Mouse (Mus musculus) C2C12 (cell line): Measurements from ENCODE around the gene Vmn1r104. TPM values are rescaled to one million over a fixed set of nuclear protein-coding genes. Genes with fewer than 3 reads are reported as not detected.
"Not testable (repeated sequence)": the region's sequence is repeated elsewhere in the genome, so short reads cannot be mapped to it uniquely, and the experiment has no call there.

Experiments used
- H3K27me3 ChIP-seq: one replicate; pipeline ENCODE4 v1.6.1; 2011; ENCODE audit not compliant: control insufficient read depth, insufficient read depth, insufficient read length
- H3K36me3 ChIP-seq: one replicate; pipeline ENCODE4 v1.6.1; 2011; ENCODE audit not compliant: control insufficient read depth, insufficient read depth
- H3K4me3 ChIP-seq: one replicate; pipeline ENCODE4 v1.5.1; 2011; ENCODE audit warnings: mild to moderate bottlenecking, control low read depth; ENCODE audit not compliant: poor library complexity, insufficient read depth, severe bottlenecking
- H3K79me2 ChIP-seq: one replicate; pipeline ENCODE4 v1.6.1; 2011; ENCODE audit not compliant: control insufficient read depth, insufficient read depth
- H3K79me3 ChIP-seq: one replicate; pipeline ENCODE4 v1.6.1; 2011; ENCODE audit warnings: low read depth, control low read depth
- H3ac ChIP-seq: one replicate; pipeline ENCODE3; 2011; ENCODE audit warnings: low read depth; ENCODE audit not compliant: control insufficient read depth, insufficient read length
- long read RNA-seq, 2 experiments: library from polyadenylated mRNA; unstranded; transcript quantifications; one replicate each; pipeline ENCODE4 v2.0.0; 2019 to 2020
- polyA plus RNA-seq: library from polyadenylated mRNA; unstranded; fragments of >200 nt; fragmentation: generic; extraction: Trizol; gene quantifications from one replicate; pipeline ENCODE4 v1.2.1, GENCODE M21; 2012; ENCODE audit warnings: missing spikeins

Gene Vmn1r104
- polyA plus RNA-seq: not detected
- long read RNA-seq, experiment 1: 0 reads
- long read RNA-seq, experiment 2: 0 reads

DNA sequence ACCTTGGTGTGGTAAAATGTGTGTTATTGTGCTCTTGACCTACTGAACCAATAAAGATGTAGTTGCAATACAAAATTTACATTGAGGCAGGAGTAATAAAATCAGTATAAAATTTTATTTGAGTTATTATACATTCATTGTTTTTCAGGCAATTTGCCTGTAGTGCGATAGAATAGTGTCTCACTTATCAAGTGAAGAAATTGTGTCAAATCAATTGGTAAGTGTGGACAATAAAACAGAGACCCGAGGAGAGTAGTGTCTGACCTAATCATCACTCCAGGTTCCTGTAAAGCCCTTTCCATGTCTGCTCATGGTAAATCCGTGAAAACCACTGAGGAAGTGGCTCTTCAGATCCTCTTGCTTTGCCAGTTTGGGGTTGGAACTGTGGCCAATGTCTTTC lies at the start of gene Vmn1r104:
Gene Vmn1r104, plus strand, starts transcription at position 301 of the 400 bp plus-strand sequence.
- not testable (repeated sequence) for H3K36me3 ChIP-seq, H3K27me3 ChIP-seq, H3ac ChIP-seq, H3K4me3 ChIP-seq, H3K79me2 ChIP-seq, H3K79me3 ChIP-seq

DNA sequence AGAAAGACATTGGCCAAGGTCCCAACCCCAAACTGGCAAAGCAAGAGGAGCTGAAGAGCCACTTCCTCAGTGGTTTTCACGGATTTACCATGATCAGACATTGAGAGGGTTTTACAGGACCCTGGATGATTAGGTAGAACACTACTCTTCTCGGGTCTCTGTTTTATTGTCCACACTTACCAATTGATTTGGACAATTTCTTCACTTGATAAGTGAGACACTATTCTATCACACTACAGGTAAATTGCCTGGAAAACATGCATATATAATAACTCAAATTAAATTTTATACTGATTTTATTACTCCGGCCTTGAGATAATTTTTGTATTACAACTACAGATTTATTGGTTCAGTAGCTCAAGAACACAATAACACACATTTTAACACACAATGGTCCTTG lies 23.2 kb upstream of the Vmn1r104 start, which contains the start of gene Vmn1r103:
Gene Vmn1r103, minus strand, starts transcription at position 101 of the 400 bp plus-strand sequence.
- H3K36me3 ChIP-seq, H3K79me3 ChIP-seq, H3K4me3 ChIP-seq, H3ac ChIP-seq, H3K27me3 ChIP-seq, H3K79me2 ChIP-seq: not testable (repeated sequence)

- not testable (repeated sequence) for H3K79me2 ChIP-seq, H3ac ChIP-seq, H3K36me3 ChIP-seq, H3K79me3 ChIP-seq, H3K4me3 ChIP-seq, H3K27me3 ChIP-seq
Measured at GRCm38 (mm10) chr7:20545657-20546056, 12.0 kb downstream of the Vmn1r104 start, which contains the start of gene Gm5726. Gene Gm5726, minus strand, starts transcription at chr7:20545757.

DNA sequence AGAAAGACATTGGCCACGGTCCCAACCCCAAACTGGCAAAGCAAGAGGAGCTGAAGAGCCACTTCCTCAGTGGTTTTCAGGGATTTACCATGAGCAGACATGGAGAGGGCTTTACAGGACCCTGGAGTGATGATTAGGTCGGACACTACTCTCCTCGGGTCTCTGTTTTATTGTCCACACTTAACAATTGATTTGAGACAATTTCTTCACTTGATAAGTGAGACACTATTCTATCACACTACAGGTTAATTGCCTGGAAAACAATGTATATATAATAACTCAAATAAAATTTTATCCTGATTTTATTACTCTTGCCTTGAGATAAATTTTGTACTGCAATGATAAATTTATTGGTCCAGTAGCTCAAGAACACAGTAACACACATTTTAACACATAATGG lies 42.5 kb downstream of the Vmn1r104 start, which contains the start of gene Gm4141:
Gene Gm4141, minus strand, starts transcription at position 101 of the 400 bp plus-strand sequence.
- not testable (repeated sequence) for H3K79me2 ChIP-seq, H3K27me3 ChIP-seq, H3ac ChIP-seq, H3K79me3 ChIP-seq, H3K36me3 ChIP-seq, H3K4me3 ChIP-seq

Other genes starting within 250 kb of the Vmn1r104 start
- gene Gm4133, start 199.8 kb upstream of the Vmn1r104 start, polyA plus RNA-seq: not detected
- gene Gm5728, start 158.4 kb upstream of the Vmn1r104 start, polyA plus RNA-seq: not detected
- gene Vmn1r100, start 115.9 kb upstream of the Vmn1r104 start, polyA plus RNA-seq: not detected
- not detected for gene Vmn1r101, start 91.2 kb upstream of the Vmn1r104 start, polyA plus RNA-seq
- gene Gm10670, start 58.9 kb upstream of the Vmn1r104 start, polyA plus RNA-seq: not detected
- not detected for gene Vmn1r103, start 23.3 kb upstream of the Vmn1r104 start, polyA plus RNA-seq
- gene Gm5726, start 11.9 kb downstream of the Vmn1r104 start, polyA plus RNA-seq: not detected
- gene Gm4141, start 42.4 kb downstream of the Vmn1r104 start, polyA plus RNA-seq: not detected
- gene Gm4513, start 65.2 kb downstream of the Vmn1r104 start, polyA plus RNA-seq: not detected
- gene Vmn1r107, start 135.1 kb downstream of the Vmn1r104 start, polyA plus RNA-seq: not detected
- gene Vmn1r111, start 169.4 kb downstream of the Vmn1r104 start, polyA plus RNA-seq: not detected
- not detected for gene Gm10668, start 196.8 kb downstream of the Vmn1r104 start, polyA plus RNA-seq
- not detected for gene Vmn1r112, start 237.3 kb downstream of the Vmn1r104 start, polyA plus RNA-seq